Mouse (Mus musculus) intestine, embryonic 16.5 days (tissue): ENCODE results near the gene Atp10a. TPM values are rescaled to one million over a fixed set of nuclear protein-coding genes. Genes with fewer than 3 reads are reported as not detected.

Experiments used
- ATAC-seq: fragments of 200-750 bp; cut with Nextera tagmentation; 2 replicates; pipeline ENCODE4 v1.8.0; 2017; ENCODE audit warnings: moderate TSS enrichment, moderate library complexity
- H3K27ac ChIP-seq: fragments of 300-500 bp; sonication (generic); 2 replicates; pipeline ENCODE4 v1.5.1; 2014; ENCODE audit warnings: mild to moderate bottlenecking, low read length
- H3K27me3 ChIP-seq: fragments of 300-500 bp; sonication (generic); replicated peaks from 2 replicates; pipeline ENCODE4 v1.6.1; 2014; ENCODE audit warnings: low read length, control low read depth, mixed read lengths; ENCODE audit not compliant: control insufficient read depth, insufficient read depth
- H3K36me3 ChIP-seq: fragments of 300-500 bp; sonication (generic); 2 replicates; pipeline ENCODE4 v1.6.1; 2014; ENCODE audit warnings: low read length, control low read depth; ENCODE audit not compliant: control insufficient read depth, insufficient read depth
- H3K4me1 ChIP-seq: fragments of 300-500 bp; sonication (generic); 2 replicates; pipeline ENCODE4 v1.6.1; 2014; ENCODE audit warnings: low read length, control low read depth, mixed read lengths; ENCODE audit not compliant: control insufficient read depth, insufficient read depth
- H3K4me2 ChIP-seq: fragments of 300-500 bp; sonication (generic); 2 replicates; pipeline ENCODE4 v1.6.1; 2014; ENCODE audit warnings: low read depth, low read length, control low read depth
- H3K4me3 ChIP-seq: fragments of 300-500 bp; sonication (generic); 2 replicates; pipeline ENCODE4 v1.5.1; 2014; ENCODE audit warnings: mild to moderate bottlenecking, low read length
- H3K9ac ChIP-seq: fragments of 300-500 bp; sonication (generic); 2 replicates; pipeline ENCODE4 v1.6.1; 2014; ENCODE audit warnings: low read depth, low read length
- H3K9me3 ChIP-seq: fragments of 300-500 bp; sonication (generic); 2 replicates; pipeline ENCODE4 v1.6.1; 2016; ENCODE audit warnings: low read length, control low read depth; ENCODE audit not compliant: control insufficient read depth
- WGBS: fragments of 180-500 bp; shearing (Covaris S2); extraction: QIAGEN DNeasy Blood & Tissue Kit; methylation state at CpG from one replicate; pipeline ENCODE4 v1.1.7; 2014; 5-methylcytosine and 5-hydroxymethylcytosine counted together
- polyA plus RNA-seq: library from polyadenylated mRNA; unstranded; fragments of >200 nt; fragmentation: Nextera tagmentation; extraction: Ambion mirVana; gene quantifications from 2 replicates; pipeline ENCODE4 v1.2.1, GENCODE M21; 2015

Atp10a gene
- polyA plus RNA-seq, 1 experiment from 2014 or later = 1.8 TPM

DNA sequence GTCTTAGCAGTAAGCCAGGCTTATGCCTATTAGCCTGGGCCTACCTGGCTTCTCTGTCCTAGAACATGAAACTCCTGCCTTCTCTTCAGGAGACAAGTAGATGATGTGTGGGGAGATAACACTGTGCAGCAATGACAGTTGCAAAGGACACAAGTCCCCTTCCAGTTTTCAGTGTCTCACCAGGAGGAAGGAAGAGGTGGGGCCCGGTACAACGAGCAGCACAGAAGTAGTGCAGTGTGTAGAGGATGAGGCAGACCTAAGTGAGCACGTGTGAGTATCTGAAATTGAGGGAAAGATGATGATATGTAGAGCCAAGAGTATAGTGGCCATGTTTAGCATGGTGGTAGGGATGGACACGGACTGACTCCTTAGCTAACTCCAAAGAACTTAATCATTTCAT lies 86.0 kb downstream of the Atp10a start:
- Histone ChIP-seq H3K4me3 (no peak overlapping the region), H3K27me3 (no peaks in the 10 kb centered on the region), H3K9me3 (no peaks in the 10 kb centered on the region), H3K9ac (no peak overlapping the region), H3K36me3 (no peaks in the 10 kb centered on the region), H3K27ac (no peak overlapping the region), H3K4me2 (no peak overlapping the region), H3K4me1 (no peaks in the 10 kb centered on the region)
- ATAC-seq = no peak
- 77% methylated on average over 4 of the region's 4 CpGs for WGBS

DNA sequence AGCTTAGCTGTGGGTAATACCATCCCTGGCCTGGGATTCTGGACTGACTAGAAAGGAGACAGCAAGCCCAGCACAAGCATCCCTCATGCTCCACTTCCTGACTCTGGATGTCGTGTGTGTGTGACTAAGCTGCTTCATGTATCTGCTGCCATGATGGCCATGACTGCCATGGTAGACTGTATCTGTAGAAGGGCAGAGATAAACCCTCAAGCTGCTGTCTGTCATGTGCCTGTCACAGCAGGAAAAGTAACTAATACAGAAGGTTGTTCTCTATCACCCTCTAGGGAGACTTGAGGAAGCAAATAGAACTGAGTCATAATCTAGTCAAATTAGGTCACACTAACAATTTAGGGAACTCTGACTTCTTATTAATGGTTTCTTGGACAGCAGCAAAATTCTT lies 86.7 kb downstream of the Atp10a start:
- 67% methylated on average over 1 of the region's 1 CpGs for WGBS
- no peak overlapping the region for H3K4me3 ChIP-seq
- ATAC-seq = no peak
- no peaks in the 10 kb centered on the region for H3K4me1 ChIP-seq
- no peak overlapping the region for H3K4me2 ChIP-seq
- no peaks in the 10 kb centered on the region for H3K9me3 ChIP-seq
- H3K27me3 ChIP-seq = no peaks in the 10 kb centered on the region
- no peaks in the 10 kb centered on the region for H3K36me3 ChIP-seq
- no peak overlapping the region for H3K9ac ChIP-seq
- no peak overlapping the region for H3K27ac ChIP-seq

DNA sequence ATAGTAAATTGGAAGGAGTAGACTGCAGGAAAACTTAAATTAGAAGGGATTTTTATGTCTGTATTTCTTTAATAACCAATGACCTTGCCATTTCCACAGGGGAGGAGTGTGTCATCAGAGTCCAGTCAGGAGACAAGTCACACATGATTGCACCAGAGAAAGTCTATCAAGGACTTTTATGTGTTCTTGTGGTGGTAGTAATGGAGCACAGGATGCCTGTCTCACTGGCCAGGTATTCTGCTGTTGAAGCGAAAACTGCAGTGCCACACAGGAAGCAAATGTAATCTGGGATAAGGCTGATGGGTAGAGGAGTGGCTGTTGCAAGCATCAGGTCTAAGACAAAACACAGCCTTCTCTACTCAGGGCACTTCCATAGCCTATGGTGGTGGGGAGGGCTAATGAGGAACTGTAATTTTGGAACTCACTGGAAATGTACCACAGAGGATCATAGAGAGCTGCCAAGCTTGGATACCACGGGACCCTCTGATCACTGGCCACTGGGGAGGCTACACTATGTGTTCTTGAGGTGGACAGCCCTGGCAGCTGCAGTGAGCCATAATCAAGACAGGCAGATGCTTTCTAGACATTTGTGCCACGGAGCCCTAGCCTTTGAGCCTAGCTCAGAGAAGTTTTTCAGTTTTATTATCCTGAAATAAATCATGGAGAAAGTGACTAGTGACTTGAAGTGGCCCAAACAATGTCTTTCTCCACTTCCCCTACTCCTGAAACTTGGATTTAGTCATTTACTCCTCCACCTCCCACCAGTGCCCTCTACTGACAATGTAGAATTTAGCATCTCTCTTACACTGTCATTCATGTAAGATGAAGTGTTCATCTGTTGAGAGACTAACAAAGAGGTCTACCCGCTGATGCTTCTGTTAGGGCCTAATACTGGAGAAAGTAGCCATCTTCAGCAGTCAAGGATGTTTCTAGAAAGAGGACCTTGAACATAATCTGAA lies 87.7 kb downstream of the Atp10a start:
- H3K27ac ChIP-seq = no peak overlapping the region
- H3K4me3 ChIP-seq = no peak overlapping the region
- no peak overlapping the region for H3K4me2 ChIP-seq
- no peak overlapping the region for H3K9ac ChIP-seq
- H3K9me3 ChIP-seq = no peaks in the 10 kb centered on the region
- H3K36me3 ChIP-seq = no peaks in the 10 kb centered on the region
- H3K4me1 ChIP-seq = no peaks in the 10 kb centered on the region
- no peaks in the 10 kb centered on the region for H3K27me3 ChIP-seq
- WGBS = 54% methylated on average over 4 of the region's 4 CpGs
- ATAC-seq = no peak

DNA sequence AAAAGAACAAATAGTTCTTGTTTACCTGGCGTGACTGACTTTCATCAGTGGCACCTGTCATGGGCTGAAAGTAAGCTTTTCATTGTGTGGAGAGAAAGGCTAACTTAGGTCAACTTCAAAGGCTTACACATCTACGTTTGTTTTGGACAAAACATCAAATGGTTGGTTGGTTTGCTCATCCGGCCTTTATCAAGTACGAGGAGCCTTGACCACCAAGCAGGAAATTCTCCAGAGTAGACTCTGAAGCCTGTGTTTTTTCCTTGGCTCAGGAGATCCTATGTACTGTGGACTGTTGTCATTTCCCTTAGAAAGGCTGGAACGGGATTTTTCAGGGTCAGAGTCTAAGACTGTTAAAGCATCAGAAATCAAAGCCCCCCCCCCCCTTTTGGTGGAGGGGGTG lies 90.9 kb downstream of the Atp10a start:
- Histone ChIP-seq H3K9ac (no peak overlapping the region), H3K4me2 (no peak overlapping the region), H3K36me3 (no peaks in the 10 kb centered on the region), H3K9me3 (no peaks in the 10 kb centered on the region), H3K27ac (no peak overlapping the region), H3K4me3 (no peak overlapping the region), H3K27me3 (no peaks in the 10 kb centered on the region), H3K4me1 (peaks cover under 1% of the 10 kb centered on the region; the same call in 1 of the 2 replicates)
- WGBS = 59% methylated on average over 5 of the region's 5 CpGs
- ATAC-seq = no peak

DNA sequence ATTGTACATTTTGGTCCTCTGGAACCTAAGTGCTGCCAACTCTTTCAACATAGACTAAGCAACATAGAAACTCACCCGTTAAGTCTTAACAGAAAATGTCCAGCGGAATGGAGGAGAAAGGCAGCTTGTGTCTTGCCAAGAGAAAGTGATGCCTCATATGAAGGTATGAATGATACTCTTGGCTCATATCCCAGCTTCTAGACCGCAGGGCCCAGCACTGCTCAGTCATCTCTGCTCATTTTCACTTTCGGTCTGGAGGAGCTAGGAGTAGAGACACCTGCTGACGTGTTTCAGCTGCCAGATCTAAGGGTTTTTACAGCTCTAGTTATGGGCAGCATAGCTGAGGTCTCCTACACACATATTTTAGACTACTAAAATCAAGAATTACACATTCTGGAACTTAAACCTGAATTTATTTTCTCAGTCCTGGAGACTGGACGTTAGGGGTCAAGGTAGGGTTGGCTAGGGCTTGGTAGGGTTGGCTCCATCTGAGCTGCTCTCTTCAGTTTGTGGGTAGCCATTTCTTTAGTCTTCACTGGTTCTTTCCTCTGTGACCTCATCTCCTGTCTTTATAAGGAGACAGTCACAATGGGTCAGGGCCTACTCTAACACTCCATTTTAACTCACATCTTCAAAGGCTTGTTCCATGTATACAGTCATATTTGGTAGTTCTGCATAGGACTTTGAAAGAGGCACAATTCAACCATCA lies 94.1 kb downstream of the Atp10a start:
- H3K4me3 ChIP-seq = no peak overlapping the region
- H3K4me2 ChIP-seq = no peak overlapping the region
- 58% methylated on average over 6 of the region's 6 CpGs for WGBS
- no peak overlapping the region for H3K27ac ChIP-seq
- peaks cover 5% of the 10 kb centered on the region; the same call in 1 of the 2 replicates for H3K4me1 ChIP-seq
- H3K36me3 ChIP-seq = no peaks in the 10 kb centered on the region
- no peak overlapping the region for H3K9ac ChIP-seq
- no peaks in the 10 kb centered on the region for H3K27me3 ChIP-seq
- no peaks in the 10 kb centered on the region for H3K9me3 ChIP-seq
- no peak for ATAC-seq

DNA sequence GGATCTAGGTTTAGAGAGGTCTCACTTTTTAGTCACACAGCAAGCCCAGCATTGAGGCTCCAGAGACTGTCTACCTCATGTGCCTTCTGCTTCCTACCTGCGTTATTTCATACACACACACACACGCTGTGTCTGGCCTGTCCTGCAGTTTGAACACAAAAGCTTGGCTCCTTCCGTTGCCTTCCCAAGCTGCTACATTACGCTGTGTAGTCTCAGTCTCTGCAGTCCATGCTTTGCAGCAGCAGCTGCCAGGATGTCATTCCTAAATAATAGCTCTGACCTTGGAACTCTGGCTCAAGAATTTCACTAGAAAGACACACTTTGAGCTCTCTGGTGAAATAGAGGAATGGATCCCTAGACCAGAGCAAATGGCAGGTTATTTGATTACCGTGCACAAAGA lies 96.1 kb downstream of the Atp10a start:
- H3K27ac ChIP-seq = peak overlapping the region; percentile 41; the same call in 1 of the 2 replicates
- WGBS = 38% methylated on average over 5 of the region's 5 CpGs
- H3K9ac ChIP-seq = no peak overlapping the region
- H3K4me3 ChIP-seq = no peak overlapping the region
- no peaks in the 10 kb centered on the region for H3K27me3 ChIP-seq
- no peaks in the 10 kb centered on the region for H3K36me3 ChIP-seq
- no peak for ATAC-seq
- H3K4me1 ChIP-seq = peaks cover 5% of the 10 kb centered on the region; the same call in 1 of the 2 replicates
- H3K4me2 ChIP-seq = no peak overlapping the region
- no peaks in the 10 kb centered on the region for H3K9me3 ChIP-seq

DNA sequence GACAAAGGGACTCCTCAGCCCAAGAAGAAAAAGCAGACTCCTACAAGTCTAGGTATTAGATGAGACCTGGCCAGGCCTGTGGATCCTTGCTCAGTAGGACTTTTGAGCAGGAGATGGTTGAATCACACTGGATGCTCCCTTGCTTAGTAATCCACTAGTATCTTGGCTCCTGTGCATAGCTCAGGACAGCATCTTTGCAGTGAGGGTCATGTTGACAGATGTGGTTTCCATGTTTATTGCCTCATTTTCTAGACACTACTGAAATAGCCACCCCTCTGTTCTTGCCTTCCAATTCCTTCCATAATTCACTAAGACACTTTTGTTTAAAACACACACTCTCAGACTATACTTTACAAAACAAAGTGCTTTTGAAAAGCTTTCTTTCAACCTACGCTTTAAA lies 98.1 kb downstream of the Atp10a start:
- Histone ChIP-seq H3K27ac (no peak overlapping the region), H3K27me3 (no peaks in the 10 kb centered on the region), H3K9ac (no peak overlapping the region), H3K36me3 (no peaks in the 10 kb centered on the region), H3K4me2 (no peak overlapping the region), H3K4me3 (no peak overlapping the region), H3K4me1 (peaks cover 5% of the 10 kb centered on the region; the same call in 1 of the 2 replicates), H3K9me3 (no peaks in the 10 kb centered on the region)
- WGBS = 81% methylated on average over 1 of the region's 1 CpGs
- ATAC-seq = no peak

DNA sequence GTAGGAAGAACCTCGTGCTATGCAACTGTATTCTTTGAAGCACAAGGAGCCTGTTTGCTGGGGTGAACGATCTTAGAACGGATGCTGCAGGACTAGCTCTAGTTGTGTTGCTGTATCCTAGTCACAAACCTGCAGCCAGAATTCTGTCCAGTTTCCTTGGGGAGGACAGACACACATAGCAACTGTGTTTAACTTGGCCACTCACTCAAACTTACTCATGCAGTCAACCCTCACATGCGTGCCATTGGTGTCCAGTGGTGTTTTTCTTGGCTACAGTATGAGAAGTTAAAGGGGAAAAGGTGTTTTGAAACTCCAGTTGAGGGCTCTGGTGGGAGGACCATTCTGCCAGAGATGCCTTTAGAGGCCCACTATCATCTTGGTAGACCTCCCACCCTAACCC lies 98.6 kb downstream of the Atp10a start:
- no peak overlapping the region for H3K27ac ChIP-seq
- 74% methylated on average over 4 of the region's 4 CpGs for WGBS
- ATAC-seq = no peak

DNA sequence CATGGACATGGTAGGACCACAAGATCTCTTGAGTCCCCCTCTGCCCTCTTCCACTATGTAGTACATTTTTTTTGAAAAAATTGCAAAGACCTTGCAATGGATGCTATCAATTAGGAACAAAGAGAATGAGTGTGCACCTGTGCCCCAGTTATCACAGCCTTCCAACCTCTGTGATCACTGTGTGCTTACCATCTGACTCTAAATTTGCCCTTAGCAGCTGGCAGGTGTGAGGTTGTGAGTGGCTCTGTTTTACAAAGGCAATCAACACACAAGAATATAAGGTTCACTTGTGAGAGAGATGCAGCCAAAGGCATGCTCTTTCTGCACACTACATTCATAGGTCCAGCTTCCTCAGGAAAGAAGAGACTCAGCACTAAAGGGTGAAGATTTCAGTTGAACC lies 99.1 kb downstream of the Atp10a start:
- no peak overlapping the region for H3K9ac ChIP-seq
- H3K27ac ChIP-seq = no peak overlapping the region
- H3K4me1 ChIP-seq = peaks cover 5% of the 10 kb centered on the region; the same call in 1 of the 2 replicates
- no peaks in the 10 kb centered on the region for H3K9me3 ChIP-seq
- no peak overlapping the region for H3K4me3 ChIP-seq
- H3K4me2 ChIP-seq = no peak overlapping the region
- no peak for ATAC-seq
- H3K36me3 ChIP-seq = no peaks in the 10 kb centered on the region
- no peaks in the 10 kb centered on the region for H3K27me3 ChIP-seq

More for the DNA sequence above, 98.6 kb downstream of the Atp10a start:
- H3K27me3 ChIP-seq = no peaks in the 10 kb centered on the region
- no peak overlapping the region for H3K9ac ChIP-seq
- no peak overlapping the region for H3K4me2 ChIP-seq
- no peak overlapping the region for H3K4me3 ChIP-seq
- H3K4me1 ChIP-seq = peaks cover 5% of the 10 kb centered on the region; the same call in 1 of the 2 replicates
- H3K36me3 ChIP-seq = no peaks in the 10 kb centered on the region
- H3K9me3 ChIP-seq = no peaks in the 10 kb centered on the region
